Comparison of ENCODE assay signal across 21 mouse cellular contexts in genomic region chr12:99723791-99724190, GRCm38 (mm10).
A peak's percentile ranks its signal among the peaks of the same experiment; 100 is the strongest.
DNase-seq lines count a peak whose midpoint lies in the region; ATAC-seq and TF ChIP-seq lines count a peak whose summit lies in the region.
"Had no signal": no experiment of that assay in that cellular context is flagged by ENCODE, and none has a peak within 500 bp of the region (broad histone marks: within the 10 kb centered on the region; RNA-seq: fewer than 3 reads in every experiment).

No protein-coding gene starts in this region.

- H3K9ac ChIP-seq in hindbrain, postnatal 0 days (replicated peaks; ENCODE audit: low read length) = no peak overlapping the region
- H3K9ac ChIP-seq in hindbrain, embryonic 13.5 days = no peak overlapping the region
- H3K9ac ChIP-seq in lung, embryonic 14.5 days = no peak overlapping the region
- H3K9ac ChIP-seq: embryonic facial prominence, embryonic 12.5 days; forebrain, embryonic 12.5 days; hindbrain, embryonic 12.5 days had no signal

- 61% methylated on average over 8 of the region's 8 CpGs for WGBS in hindbrain, postnatal 0 days
- 84% methylated on average over 8 of the region's 8 CpGs for WGBS in hindbrain, embryonic 13.5 days
- WGBS in lung, embryonic 14.5 days = 64% methylated on average over 8 of the region's 8 CpGs

- no peak for ATAC-seq in hindbrain, postnatal 0 days
- ATAC-seq in hindbrain, embryonic 13.5 days (ENCODE audit: low FRiP score) = no peak
- ATAC-seq in lung, embryonic 14.5 days (ENCODE audit: insufficient read depth) = no peak
- ATAC-seq: forebrain, embryonic 16.5 days had no signal

- H3K4me2 ChIP-seq in hindbrain, postnatal 0 days (ENCODE audit: low read depth, low read length) = no peak overlapping the region
- no peak overlapping the region for H3K4me2 ChIP-seq in hindbrain, embryonic 13.5 days
- no peak overlapping the region for H3K4me2 ChIP-seq in lung, embryonic 14.5 days
- H3K4me2 ChIP-seq: embryonic facial prominence, embryonic 12.5 days; forebrain, embryonic 12.5 days; hindbrain, embryonic 12.5 days had no signal

- TF ChIP-seq CTCF in hindbrain, postnatal 0 days (IDR thresholded peaks at IDR 0.05; ENCODE audit: low read depth) = no peak
- TF ChIP-seq CTCF in lung, embryonic 14.5 days (IDR thresholded peaks at IDR 0.05; ENCODE audit: low read depth) = no peak

- H3K4me3 ChIP-seq in hindbrain, postnatal 0 days (ENCODE audit: low read length) = no peak overlapping the region
- H3K4me3 ChIP-seq in hindbrain, embryonic 13.5 days = no peak overlapping the region
- H3K4me3 ChIP-seq in lung, embryonic 14.5 days (ENCODE audit: low read depth, low read length) = no peak overlapping the region
- H3K4me3 ChIP-seq: embryonic facial prominence, embryonic 12.5 days; forebrain, embryonic 12.5 days; heart, embryonic 10.5 days; hindbrain, embryonic 12.5 days had no signal

- H3K9me3 ChIP-seq in hindbrain, postnatal 0 days (ENCODE audit: low read length) = no peaks in the 10 kb centered on the region
- H3K9me3 ChIP-seq in hindbrain, embryonic 13.5 days = no peaks in the 10 kb centered on the region
- no peaks in the 10 kb centered on the region for H3K9me3 ChIP-seq in lung, embryonic 14.5 days (ENCODE audit: low read depth, low read length)
- H3K9me3 ChIP-seq: embryonic facial prominence, embryonic 12.5 days; forebrain, embryonic 12.5 days; heart, embryonic 10.5 days; hindbrain, embryonic 12.5 days had no signal

- H3K27me3 ChIP-seq in hindbrain, postnatal 0 days (ENCODE audit: insufficient read depth, low read length) = no peaks in the 10 kb centered on the region
- H3K27me3 ChIP-seq in hindbrain, embryonic 13.5 days = no peaks in the 10 kb centered on the region
- no peaks in the 10 kb centered on the region for H3K27me3 ChIP-seq in lung, embryonic 14.5 days (ENCODE audit: insufficient read depth, low read length)
- H3K27me3 ChIP-seq: embryonic facial prominence, embryonic 12.5 days; forebrain, embryonic 12.5 days; hindbrain, embryonic 12.5 days had no signal

- DNase-seq in hindbrain, postnatal 0 days (ENCODE audit: low spot score) = peak; percentile 41
- DNase-seq in lung, embryonic 14.5 days = peak; percentile 78
- DNase-seq in lung, postnatal 4 days = no peak
- peak; percentile 58 for DNase-seq in CD4-positive, CD25-positive, alpha-beta regulatory T cell, adult 2 months (ENCODE audit: low read depth, low spot score)
- DNase-seq in induced T-regulatory cell, adult 2 months (ENCODE audit: low read depth) = peak; percentile 33
- DNase-seq in T-cell, adult 2 months (ENCODE audit: low spot score) = no peak
- DNase-seq: adrenal gland, postnatal 10 days; cerebellum, adult 11 months; cerebellum, adult 8-10 months; cerebellum, postnatal 14 days; embryo, embryonic 11 days; gastrocnemius, postnatal 10 days; heart, adult 18-20 months; heart, postnatal 10 days; heart, postnatal 4 days had no signal

- no peaks in the 10 kb centered on the region for H3K36me3 ChIP-seq in hindbrain, postnatal 0 days (ENCODE audit: insufficient read depth, low read length)
- no peaks in the 10 kb centered on the region for H3K36me3 ChIP-seq in hindbrain, embryonic 13.5 days
- H3K36me3 ChIP-seq in lung, embryonic 14.5 days (ENCODE audit: insufficient read depth) = no peaks in the 10 kb centered on the region
- H3K36me3 ChIP-seq: embryonic facial prominence, embryonic 12.5 days; forebrain, embryonic 12.5 days; heart, embryonic 10.5 days; hindbrain, embryonic 12.5 days had no signal

- H3K4me1 ChIP-seq in hindbrain, postnatal 0 days (ENCODE audit: insufficient read depth, low read length) = no peaks in the 10 kb centered on the region
- peaks cover 8% of the 10 kb centered on the region for H3K4me1 ChIP-seq in hindbrain, embryonic 13.5 days (replicated peaks)
- no peaks in the 10 kb centered on the region for H3K4me1 ChIP-seq in lung, embryonic 14.5 days (ENCODE audit: insufficient read depth)
- H3K4me1 ChIP-seq: forebrain, embryonic 12.5 days had no signal

- H3K27ac ChIP-seq in hindbrain, postnatal 0 days = no peak overlapping the region
- no peak overlapping the region for H3K27ac ChIP-seq in hindbrain, embryonic 13.5 days
- no peak overlapping the region for H3K27ac ChIP-seq in lung, embryonic 14.5 days (ENCODE audit: low read depth)
- H3K27ac ChIP-seq: embryonic facial prominence, embryonic 12.5 days; forebrain, embryonic 12.5 days; heart, embryonic 10.5 days; hindbrain, embryonic 12.5 days had no signal

Comparison
In these comparisons a context has a peak if more than half of its experiments do, and no peak if none do; other contexts are left out.
1. DNase-seq: peak in hindbrain, postnatal 0 days (single experiment), lung, embryonic 14.5 days (single experiment), CD4-positive, CD25-positive, alpha-beta regulatory T cell, adult 2 months (single experiment) and induced T-regulatory cell, adult 2 months (single experiment); none in lung, postnatal 4 days (0 of 2) and T-cell, adult 2 months (single experiment).